Mouse (Mus musculus) leukemia stem cell, adult 10-12 weeks (primary cell): ENCODE measurements around the gene Fam214a. TPM values are rescaled to one million over a fixed set of nuclear protein-coding genes. Genes with fewer than 3 reads are reported as not detected.

Experiments used
- polyA plus RNA-seq: library from polyadenylated mRNA; stranded (reverse); fragments of >175 nt; gene quantifications from 2 replicates; pipeline ENCODE4 v1.2.3, GENCODE M21; 2012; ENCODE audit warnings: low replicate concordance

Gene Fam214a
- polyA plus RNA-seq, result 1.7 and 8.8 TPM in 2 replicates

GRCm38 (mm10) chr9:74952756-74953247 is at the start of gene Fam214a:
Gene Fam214a, plus strand, starts transcription at chr9:74952884.

GRCm38 (mm10) chr9:75037451-75038356 is 85.0 kb downstream of the Fam214a start, which contains the start of gene Arpp19:
Gene Arpp19, plus strand, starts transcription at chr9:75037614.

DNA sequence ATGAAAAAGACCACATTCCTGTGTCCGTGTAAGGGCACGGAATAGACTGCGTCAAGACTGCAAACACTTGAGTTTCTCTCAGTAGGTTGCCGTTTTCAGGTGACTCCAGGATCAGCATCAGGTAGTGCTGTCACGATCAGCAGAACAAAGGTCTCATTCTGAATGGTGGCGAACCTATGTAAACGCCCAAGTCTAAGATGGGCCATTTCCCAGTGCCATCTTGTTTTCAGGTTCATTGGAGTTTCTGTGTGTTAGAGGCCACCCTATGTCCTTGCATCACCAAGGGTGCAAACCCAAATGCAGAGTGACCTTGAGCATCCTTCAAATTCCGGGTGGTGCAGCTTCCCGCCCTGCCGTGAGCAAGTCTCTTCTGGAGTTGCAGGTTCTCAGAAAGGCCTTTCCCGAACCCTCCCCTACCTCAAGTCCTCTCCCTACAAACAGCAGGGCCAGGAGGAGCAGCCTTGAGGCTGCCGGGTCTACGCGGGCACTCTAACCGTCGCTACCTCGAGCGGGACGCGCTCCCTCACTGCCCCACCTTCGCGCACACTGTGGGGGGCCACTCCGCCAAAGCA is 117.9 kb downstream of the Fam214a start, which contains the start of gene Myo5a:
Gene Myo5a (plus strand): TSS at position 559 of the 572 bp plus-strand sequence.

Other genes with a start within 250 kb of the Fam214a start
- not detected in 2 replicates for gene Onecut1, start 91.0 kb upstream of the Fam214a start, polyA plus RNA-seq
- gene Arpp19, start 84.7 kb downstream of the Fam214a start, polyA plus RNA-seq, result 18.1 and 39.2 TPM in 2 replicates
- gene Myo5a, start 118.1 kb downstream of the Fam214a start, polyA plus RNA-seq, result 6.9 and 9.4 TPM in 2 replicates